Mouse (Mus musculus) heart, postnatal 10 days (tissue): ENCODE measurements around the gene Olfr811. TPM values are rescaled to one million over a fixed set of nuclear protein-coding genes. Genes with fewer than 3 reads are reported as not detected.

ENCODE experiments used
- DNase-seq, 2 experiments: peaks; one replicate each; pipeline ENCODE4 v3.0.0; 2021
- intact Hi-C: fragments of 180-260 bp; cut with DNase I; formaldehyde crosslinking; loops from one replicate; pipeline ENCODE4 v1.15.1; 2025
- total RNA-seq, 2 experiments: library from RNA; stranded (reverse); gene quantifications; 2 replicates each; pipeline ENCODE4 v1.2.3; 2021

The Olfr811 gene
- total RNA-seq, result not detected

DNA sequence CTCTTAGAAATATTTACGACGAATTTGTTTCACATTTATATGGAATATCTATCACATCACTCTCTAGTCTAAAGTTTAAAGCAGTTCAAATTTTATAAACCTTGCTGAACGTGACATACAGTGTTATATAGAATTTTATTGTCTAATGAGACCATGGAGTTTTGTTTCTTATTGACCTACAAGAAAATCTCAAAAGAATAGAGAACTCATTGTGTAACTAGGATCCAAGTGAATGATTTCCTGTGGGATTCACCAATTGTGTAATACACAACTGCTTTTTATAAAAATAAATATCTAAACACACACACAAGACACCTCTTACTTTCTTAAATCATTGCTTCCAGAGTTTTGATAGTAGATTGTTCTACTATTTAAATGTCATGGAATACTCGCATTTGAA, at the start of gene Olfr811:
Gene Olfr811, minus strand, starts transcription at position 101 of the 400 bp plus-strand sequence.
- DNase-seq, result no peak
- intact Hi-C loops, result no loop called here

DNA sequence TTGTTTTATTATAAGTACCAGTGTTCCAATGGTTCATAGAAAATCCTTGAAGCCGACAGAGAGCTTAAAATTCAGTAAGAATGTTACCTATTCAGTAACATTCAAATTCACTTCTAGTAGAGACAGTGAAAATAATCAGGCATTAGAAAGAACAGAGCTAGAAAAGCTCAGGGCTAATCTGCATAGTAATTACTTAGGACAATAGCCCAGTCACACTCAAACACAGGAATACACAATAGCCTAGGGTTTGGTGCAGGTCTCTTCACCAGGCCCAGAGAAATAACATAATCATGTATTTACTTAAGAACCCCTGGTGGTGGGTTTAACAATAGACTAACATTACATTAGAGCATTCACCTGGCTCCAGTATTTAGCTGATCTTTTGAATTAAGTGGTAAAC, 43.1 kb upstream of the Olfr811 start:
- intact Hi-C loops, result no loop called here
- DNase-seq, result no peak

DNA sequence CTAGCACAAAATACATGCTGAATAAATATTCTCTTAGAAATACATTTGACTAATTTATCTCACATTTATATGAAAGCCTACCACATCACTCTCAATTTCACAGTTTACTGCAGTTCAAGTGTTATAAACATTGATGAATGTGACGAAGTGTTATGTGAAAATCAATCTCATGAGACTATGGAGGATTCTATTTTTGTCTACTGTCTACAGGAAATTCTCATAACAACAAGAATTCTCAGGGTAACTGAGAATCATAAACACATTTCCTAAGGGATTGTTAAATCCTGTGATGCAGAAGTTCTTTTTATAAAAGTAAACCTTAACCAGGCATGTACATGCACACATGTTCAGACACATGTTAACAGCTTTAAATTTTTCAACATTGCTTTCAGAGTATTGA, 41.8 kb upstream of the Olfr811 start, which contains the start of gene Olfr812:
Gene Olfr812, minus strand, starts transcription at position 101 of the 400 bp plus-strand sequence.
- DNase-seq, result no peak
- intact Hi-C loops, result no loop called here

DNA sequence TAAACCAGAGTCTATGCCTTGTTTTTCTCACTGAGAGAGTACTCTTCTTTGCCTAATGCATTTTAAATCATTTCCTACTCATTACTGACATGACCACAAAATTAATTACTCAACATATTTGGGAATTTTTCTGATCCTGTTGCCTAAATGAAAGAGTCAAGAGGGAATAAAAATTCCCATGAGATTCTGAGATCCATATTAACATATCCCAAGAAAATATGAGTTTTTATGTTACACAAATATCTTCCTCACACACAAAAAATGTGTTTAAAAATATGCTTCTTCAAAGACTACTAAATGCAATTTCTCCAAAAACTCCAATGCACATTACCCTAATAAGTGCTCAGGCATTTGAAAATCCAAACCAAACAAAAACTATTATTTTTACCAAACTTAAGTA, 9.4 kb downstream of the Olfr811 start, which contains the start of gene Olfr810:
Gene Olfr810, minus strand, starts transcription at position 101 of the 400 bp plus-strand sequence.
- intact Hi-C loops, result no loop called here
- no peak for DNase-seq

DNA sequence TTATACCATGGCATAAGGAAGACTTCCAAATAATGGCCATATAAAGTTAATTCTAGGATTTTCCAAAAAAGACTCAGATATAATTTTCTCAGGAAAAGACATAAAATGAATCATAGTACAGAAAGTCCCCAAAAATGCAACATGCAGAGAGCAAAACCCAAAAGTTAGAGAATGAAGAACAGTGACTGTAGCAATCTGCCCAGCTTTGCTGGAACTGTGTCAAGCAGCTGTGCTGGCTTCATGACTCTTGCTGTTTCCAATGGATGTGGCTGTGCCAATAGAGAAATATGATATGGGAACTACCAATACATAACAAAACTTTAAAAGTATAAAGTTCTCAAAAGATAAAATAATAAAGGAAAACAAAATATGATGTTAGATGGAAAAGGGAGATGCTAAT, 26.1 kb downstream of the Olfr811 start:
- DNase-seq, result no peak
- intact Hi-C loops, result no loop called here

DNA sequence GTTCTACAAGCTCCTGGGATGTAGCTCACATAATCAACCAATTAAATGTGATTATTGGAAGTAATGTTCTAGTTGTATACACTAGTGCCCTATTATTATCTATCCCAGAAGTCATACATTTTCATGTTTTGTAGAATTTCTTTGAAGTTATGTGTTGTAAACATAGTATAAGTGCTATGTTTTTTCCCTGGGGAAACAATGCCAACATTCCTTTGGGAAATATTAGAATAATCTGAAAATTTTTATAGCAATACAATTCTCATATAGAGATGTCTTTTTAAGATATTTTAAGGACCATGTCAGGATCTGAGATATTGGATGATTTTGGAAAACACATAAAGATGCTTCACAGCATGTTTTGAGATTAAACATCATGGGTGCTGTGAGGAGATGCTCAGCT, 29.9 kb downstream of the Olfr811 start, which contains the start of gene Olfr809:
Gene Olfr809, plus strand, starts transcription at position 301 of the 400 bp plus-strand sequence.
- intact Hi-C loops, result no loop called here
- no peak for DNase-seq

DNA sequence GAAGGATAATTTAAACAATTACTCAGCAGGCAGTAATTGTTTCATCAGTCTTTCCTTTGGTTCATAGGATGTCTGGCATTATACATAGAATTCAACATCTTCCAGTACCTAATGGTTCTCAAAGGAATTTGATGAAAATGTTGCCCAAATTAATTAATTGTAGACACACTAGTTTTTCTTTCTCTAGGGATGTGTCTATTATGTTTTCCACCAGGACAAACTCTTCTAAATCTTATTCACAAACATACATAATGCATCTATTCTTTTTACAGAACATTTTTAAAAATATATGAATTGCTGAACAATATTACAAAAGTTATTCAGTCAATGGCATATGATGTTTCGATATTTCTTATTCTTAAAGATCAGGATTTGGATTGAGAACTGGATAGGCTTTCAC, 39.0 kb downstream of the Olfr811 start, which contains the start of gene Olfr808:
Gene Olfr808, plus strand, starts transcription at position 301 of the 400 bp plus-strand sequence.
- DNase-seq, result no peak
- intact Hi-C loops, result no loop called here

DNA sequence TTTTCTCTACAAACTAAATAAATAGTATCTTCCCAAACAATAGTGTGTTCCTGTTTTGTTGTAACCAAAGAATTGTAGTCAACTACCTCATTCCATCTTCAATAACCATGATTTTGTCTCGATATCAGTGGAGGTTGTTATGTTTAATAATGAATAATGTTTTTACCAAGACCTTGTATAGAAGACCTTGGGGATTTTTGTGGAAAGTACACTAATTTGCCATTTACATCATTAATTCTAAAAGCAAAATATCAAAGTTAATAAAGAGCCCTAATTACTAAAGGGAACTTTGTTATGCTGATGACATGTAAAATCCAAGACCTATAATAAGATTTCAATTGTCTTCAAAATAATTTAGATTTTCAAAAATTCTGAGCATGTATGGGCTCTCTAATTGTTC, 46.5 kb downstream of the Olfr811 start, which contains the start of gene Olfr807:
Gene Olfr807, minus strand, starts transcription at position 101 of the 400 bp plus-strand sequence.
- DNase-seq, result no peak
- intact Hi-C loops, result no loop called here

Other genes with a start within 250 kb of the Olfr811 start
- not detected for gene Olfr794, start 236.7 kb downstream of the Olfr811 start, total RNA-seq
- gene Olfr796, start 191.8 kb downstream of the Olfr811 start, total RNA-seq, result not detected
- not detected for gene Olfr798, start 176.5 kb downstream of the Olfr811 start, total RNA-seq
- not detected for gene Olfr799, start 166.9 kb downstream of the Olfr811 start, total RNA-seq
- not detected for gene Olfr800, start 146.7 kb downstream of the Olfr811 start, total RNA-seq
- gene Olfr801, start 130.5 kb downstream of the Olfr811 start, total RNA-seq, result not detected
- not detected for gene Olfr802, start 116.2 kb downstream of the Olfr811 start, total RNA-seq
- not detected for gene Olfr803, start 110.1 kb downstream of the Olfr811 start, total RNA-seq
- gene Olfr804, start 101.2 kb downstream of the Olfr811 start, total RNA-seq, result not detected
- not detected for gene Olfr805, start 75.0 kb downstream of the Olfr811 start, total RNA-seq
- not detected for gene Olfr806, start 62.5 kb downstream of the Olfr811 start, total RNA-seq
- gene Olfr807, start 46.6 kb downstream of the Olfr811 start, total RNA-seq, result not detected
- gene Olfr808, start 38.9 kb downstream of the Olfr811 start, total RNA-seq, result not detected
- not detected for gene Olfr809, start 29.8 kb downstream of the Olfr811 start, total RNA-seq
- not detected for gene Olfr810, start 9.5 kb downstream of the Olfr811 start, total RNA-seq
- gene Olfr812, start 41.7 kb upstream of the Olfr811 start, total RNA-seq, result not detected
- gene Olfr813, start 51.0 kb upstream of the Olfr811 start, total RNA-seq, result not detected
- not detected for gene Olfr814, start 75.5 kb upstream of the Olfr811 start, total RNA-seq
- not detected for gene Olfr815, start 101.5 kb upstream of the Olfr811 start, total RNA-seq
- gene Olfr816, start 111.2 kb upstream of the Olfr811 start, total RNA-seq, result not detected
- gene Olfr818, start 144.7 kb upstream of the Olfr811 start, total RNA-seq, result not detected
- not detected for gene Olfr819, start 162.9 kb upstream of the Olfr811 start, total RNA-seq
- not detected for gene Olfr247, start 171.7 kb upstream of the Olfr811 start, total RNA-seq
- not detected for gene Gm10310, start 180.7 kb upstream of the Olfr811 start, total RNA-seq
- gene Olfr820, start 208.2 kb upstream of the Olfr811 start, total RNA-seq, result not detected
- gene Olfr821, start 226.0 kb upstream of the Olfr811 start, total RNA-seq, result not detected